Mouse (Mus musculus): ENCODE measurements around the gene Negr1.

Negr1 gene

DNA sequence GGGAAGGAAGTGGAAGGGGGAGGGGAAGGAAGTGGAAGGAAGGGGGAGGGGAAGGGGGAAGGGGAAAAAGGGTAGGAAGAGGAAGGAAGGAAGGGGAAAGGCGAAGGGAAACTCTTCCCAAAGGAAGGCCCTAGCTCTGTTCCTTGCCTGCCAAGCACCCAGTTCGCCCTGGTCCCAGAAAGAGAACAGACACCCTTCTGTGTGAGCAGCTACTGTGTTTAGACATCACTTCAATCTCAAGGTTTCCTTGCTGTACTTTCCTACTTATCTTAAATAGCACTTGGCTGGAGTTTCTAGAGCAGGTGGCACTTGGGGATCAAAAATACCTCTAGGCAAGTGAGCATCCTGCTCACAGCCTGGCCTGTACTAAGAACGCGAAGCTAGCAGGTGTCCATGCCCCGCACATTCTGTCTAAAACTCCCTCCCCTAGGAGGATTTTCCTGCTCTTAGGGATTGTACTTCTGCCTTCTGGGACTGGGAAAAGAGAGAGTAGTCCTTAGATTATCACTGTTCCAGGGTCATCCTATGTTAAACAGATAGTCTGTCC is 128.5 kb downstream of the Negr1 start:
- no peak for DNase-seq (ENCODE audit: low spot score)

- DNase-seq (ENCODE audit: low spot score), result no peak
These were observed 137.1 kb downstream of the Negr1 start for GRCm38 (mm10) chr3:156698687-156699086.

- DNase-seq (ENCODE audit: low spot score), result no peak
These were observed 141.6 kb downstream of the Negr1 start for GRCm38 (mm10) chr3:156703241-156703640.

GRCm38 (mm10) chr3:156710240-156710639 is 148.6 kb downstream of the Negr1 start:
- DNase-seq (ENCODE audit: low spot score), result no peak

DNA sequence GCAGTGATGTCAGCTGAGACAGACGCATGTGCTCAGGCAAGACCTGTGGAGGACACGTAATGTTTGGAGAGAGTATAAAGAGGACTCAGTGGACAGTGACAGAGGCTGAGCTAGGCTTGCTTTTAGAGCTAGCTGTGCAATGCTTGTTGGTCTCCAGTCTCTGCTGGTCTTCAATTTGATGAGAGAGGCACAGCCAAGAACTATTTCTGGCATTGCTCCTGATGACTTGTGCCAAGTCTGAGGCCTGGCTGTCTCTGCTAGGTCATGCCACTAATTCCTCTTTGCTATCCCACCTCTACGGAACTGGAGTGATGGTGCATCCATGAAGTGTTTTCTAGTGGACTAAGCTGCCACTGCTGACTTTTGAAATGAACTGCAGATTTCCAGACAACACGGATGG is 149.1 kb downstream of the Negr1 start:
- DNase-seq (ENCODE audit: low spot score), result no peak

GRCm38 (mm10) chr3:156736335-156736734 is 174.7 kb downstream of the Negr1 start:
- DNase-seq (ENCODE audit: low spot score), result no peak

- no peak for DNase-seq (ENCODE audit: low spot score)
These were observed 177.9 kb downstream of the Negr1 start for GRCm38 (mm10) chr3:156739529-156739928.

DNA sequence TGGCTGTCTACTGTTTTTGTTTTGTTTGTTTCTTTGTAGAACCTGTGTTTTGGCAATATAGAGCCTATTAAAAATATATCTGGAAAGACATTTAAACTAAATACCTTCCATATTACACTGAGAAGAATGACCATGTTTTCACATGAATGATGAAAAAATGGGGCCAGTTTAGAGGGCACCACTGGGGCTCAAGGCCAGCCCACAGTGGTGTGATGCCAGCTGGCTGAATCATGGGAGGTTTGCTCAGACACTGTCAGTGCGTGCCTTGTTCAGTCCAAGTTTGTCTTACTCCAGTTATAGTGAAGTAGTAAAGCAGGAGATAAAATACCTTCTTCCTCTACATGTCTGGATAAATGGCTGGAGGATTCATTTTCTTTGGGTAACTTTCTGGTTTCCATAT is 181.7 kb downstream of the Negr1 start:
- DNase-seq (ENCODE audit: low spot score), result no peak

- DNase-seq (ENCODE audit: low spot score), result no peak
These were observed 183.7 kb downstream of the Negr1 start for GRCm38 (mm10) chr3:156745218-156745770.

DNA sequence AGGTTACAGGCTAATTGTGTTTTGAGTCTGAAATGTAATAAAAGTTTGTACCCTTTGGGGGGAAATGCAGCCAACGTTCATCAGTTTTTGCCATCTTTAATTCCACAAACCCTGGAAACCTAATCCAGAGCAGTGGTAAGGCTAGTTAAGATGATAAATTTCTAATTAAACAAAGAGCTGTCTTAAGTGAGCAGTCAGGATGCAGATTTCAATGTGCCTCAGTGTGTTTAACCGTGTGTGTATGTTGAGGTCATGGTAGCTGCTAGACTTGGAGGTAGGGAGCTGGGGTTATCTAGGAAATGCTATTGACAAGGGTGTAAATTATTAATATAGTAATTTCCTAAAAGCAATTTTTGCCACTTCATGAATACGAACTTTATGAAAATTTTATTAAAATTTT is 185.9 kb downstream of the Negr1 start:
- no peak for DNase-seq (ENCODE audit: low spot score)

- no peak for DNase-seq (ENCODE audit: low spot score)
These were observed 192.3 kb downstream of the Negr1 start for GRCm38 (mm10) chr3:156753780-156754373.

- DNase-seq (ENCODE audit: low spot score), result no peak
These were observed 193.4 kb downstream of the Negr1 start for GRCm38 (mm10) chr3:156754790-156755530.

- DNase-seq (ENCODE audit: low spot score), result no peak
These were observed 203.4 kb downstream of the Negr1 start for GRCm38 (mm10) chr3:156765015-156765414.

DNA sequence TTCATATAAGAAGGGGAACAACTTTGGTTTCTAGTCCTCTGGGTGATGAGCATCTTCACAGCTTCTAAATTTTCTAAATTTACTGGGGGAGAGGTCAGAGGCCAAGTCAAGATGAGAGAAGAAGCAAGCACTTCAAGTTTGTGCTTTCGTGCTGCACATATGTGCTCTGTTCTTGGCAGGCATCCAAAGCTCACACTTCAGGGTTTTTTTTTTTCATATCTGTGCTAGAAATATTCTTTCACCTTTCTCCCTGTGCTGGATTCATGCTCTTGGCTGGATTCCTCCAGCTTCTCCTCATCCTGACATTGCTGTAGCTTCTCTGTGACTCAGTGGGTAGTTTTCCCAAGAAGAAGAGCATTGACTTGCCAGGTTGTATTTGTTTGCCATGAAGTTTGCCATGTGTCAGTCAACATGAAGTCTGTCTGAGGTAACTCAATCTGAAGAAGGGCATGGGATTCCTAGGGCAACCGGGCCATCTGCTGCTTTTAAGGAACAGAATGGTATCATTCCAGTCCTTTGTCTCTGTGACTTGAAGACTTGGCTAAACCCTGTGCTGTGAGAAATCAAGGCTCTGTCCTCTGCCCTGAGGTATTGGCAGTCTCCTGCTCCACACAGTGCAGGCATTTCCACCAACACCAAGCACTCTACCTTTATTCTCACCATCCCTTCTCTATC is 204.7 kb downstream of the Negr1 start:
- no peak for DNase-seq (ENCODE audit: low spot score)

- DNase-seq (ENCODE audit: low spot score), result no peak
These were observed 210.0 kb downstream of the Negr1 start for GRCm38 (mm10) chr3:156771626-156772025.

DNA sequence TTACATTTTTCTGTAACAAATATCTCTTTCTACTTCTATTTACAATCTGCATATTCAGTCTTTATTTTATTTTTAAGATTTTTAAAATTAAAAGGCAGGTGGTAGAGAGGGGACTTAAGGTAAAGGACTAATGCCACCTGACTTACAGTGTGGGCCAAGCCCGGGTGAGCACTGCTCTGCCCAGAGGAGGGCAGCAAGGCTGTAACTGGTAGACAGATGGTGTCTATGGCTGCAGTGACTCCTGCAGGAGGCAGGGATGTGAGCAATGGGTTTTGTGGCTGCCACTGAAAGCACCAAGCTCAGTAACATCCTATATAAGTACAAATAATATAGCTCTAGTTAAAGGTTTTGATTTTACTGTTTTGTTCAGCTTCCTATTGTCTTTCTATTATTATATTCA is 210.5 kb downstream of the Negr1 start:
- no peak for DNase-seq (ENCODE audit: low spot score)

GRCm38 (mm10) chr3:156784309-156784852 is 222.8 kb downstream of the Negr1 start:
- no peak for DNase-seq (ENCODE audit: low spot score)

- DNase-seq (ENCODE audit: low spot score), result no peak
These were observed 224.8 kb downstream of the Negr1 start for GRCm38 (mm10) chr3:156786355-156786754.

DNA sequence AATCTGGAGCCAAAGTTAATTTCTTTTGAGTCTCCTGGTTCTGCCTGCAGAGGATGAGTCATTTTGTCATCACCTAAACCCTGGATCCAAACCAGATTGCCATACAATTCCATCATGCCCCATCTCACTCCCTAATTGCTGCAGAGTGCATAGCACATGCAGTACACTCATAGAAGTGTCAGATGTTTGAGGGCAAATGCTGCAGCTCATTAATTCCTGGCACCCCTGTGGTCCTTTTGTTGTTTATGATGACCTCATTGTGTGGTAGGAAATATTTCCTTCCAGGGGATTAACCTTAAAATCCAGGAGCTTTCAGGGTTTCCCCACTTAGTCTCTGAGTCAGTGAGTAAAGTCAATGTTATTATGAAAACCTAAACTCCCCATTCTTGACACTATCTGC is 229.6 kb downstream of the Negr1 start:
- DNase-seq (ENCODE audit: low spot score), result no peak

GRCm38 (mm10) chr3:156792743-156793142 is 231.1 kb downstream of the Negr1 start:
- DNase-seq (ENCODE audit: low spot score), result no peak

GRCm38 (mm10) chr3:156794091-156794490 is 232.5 kb downstream of the Negr1 start:
- no peak for DNase-seq (ENCODE audit: low spot score)

DNA sequence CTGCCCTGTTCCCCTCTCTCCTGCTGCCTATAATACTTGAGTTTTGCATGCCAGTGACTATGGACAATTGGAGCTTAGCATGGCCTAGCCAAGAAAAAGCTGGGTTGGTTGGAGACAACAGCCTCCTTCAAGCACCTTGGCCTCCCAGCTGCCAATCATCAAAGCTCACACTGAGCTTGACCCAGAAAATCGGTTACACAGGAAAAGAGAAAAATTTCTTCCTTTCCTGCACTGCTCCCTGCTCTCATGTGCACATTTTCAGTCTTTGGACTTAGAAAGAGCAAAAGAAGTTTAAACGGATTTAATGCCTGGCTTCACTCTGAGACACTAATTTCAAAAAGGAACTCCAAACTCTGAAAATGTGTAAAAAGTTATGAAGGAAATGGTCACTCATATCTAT is 233.0 kb downstream of the Negr1 start:
- DNase-seq (ENCODE audit: low spot score), result no peak
